Mouse (Mus musculus): ENCODE data around the gene Svop. TPM values are rescaled to one million over a fixed set of nuclear protein-coding genes. Genes with fewer than 3 reads are reported as not detected.

The Svop gene
- total and polyA plus RNA-seq, 3 experiments = 0.31 to 0.51 (median 0.38) TPM

DNA sequence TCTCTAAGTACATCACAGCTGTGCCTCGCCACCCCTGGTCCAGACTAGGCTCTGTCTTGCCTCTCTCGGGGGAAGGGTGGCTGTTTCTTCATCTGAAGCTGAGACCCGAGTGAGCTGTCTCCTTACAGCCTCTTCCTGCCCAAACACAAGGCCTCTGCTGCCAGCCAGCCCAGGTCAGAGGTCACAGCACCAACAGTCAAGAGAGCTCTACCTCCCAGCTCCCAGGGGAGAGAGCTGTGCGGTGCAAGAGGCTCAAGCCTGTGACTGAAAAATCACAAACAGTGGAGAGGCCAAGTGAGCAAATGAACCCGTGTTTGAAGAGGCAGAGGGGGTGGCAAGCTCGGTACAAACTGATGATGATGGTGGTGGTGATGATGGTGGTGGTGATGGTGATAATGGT is 24.8 kb downstream of the Svop start:
- peak; percentile 68 for DNase-seq (ENCODE audit: extremely low read depth)
- TF ChIP-seq ELF1 (IDR thresholded peaks at IDR 0.05; ENCODE audit: low read depth, low read length) = peak; percentile 21; the same call in 1 of the 2 replicates
- no peak for TF ChIP-seq MAX (IDR thresholded peaks at IDR 0.05; ENCODE audit: low read length)
- peak; percentile 35 for TF ChIP-seq CHD2 (IDR thresholded peaks at IDR 0.05; ENCODE audit: low read length)
- TF ChIP-seq CHD1 (IDR thresholded peaks at IDR 0.05; ENCODE audit: low read depth, low read length) = no peak
- no peak for TF ChIP-seq POLR2AphosphoS2 (IDR thresholded peaks at IDR 0.05; ENCODE audit: low read depth, low read length)
- 0 out of 2 replicates have a peak, but pooled peaks have one; percentile 19 for TF ChIP-seq MEF2A (IDR thresholded peaks at IDR 0.05; ENCODE audit: borderline replicate concordance, low read depth, low read length)
- in situ Hi-C loops (cut with MboI; ENCODE audit: low pct_ligation_motif_present, low pct_unique_long_range_greater_than_20kb, low sequenced_read_pairs) (no loop called here), dilution Hi-C loops (cut with MboI; ENCODE audit: extremely low pct_ligation_motif_present, extremely low pct_unique_long_range_greater_than_20kb, low sequenced_read_pairs) (no loop called here)
- H3K27ac ChIP-seq (ENCODE audit: insufficient read depth, low read depth) = peak overlapping the region; percentile 36
- peaks cover 3% of the 10 kb centered on the region for H3K9me3 ChIP-seq (replicated peaks; ENCODE audit: low read length)
- H3K79me2 ChIP-seq (replicated peaks; ENCODE audit: control insufficient read depth, extremely low read depth, insufficient read depth, poor library complexity, severe bottlenecking) = no peaks in the 10 kb centered on the region
- H3K36me3 ChIP-seq (replicated peaks in 1 of 2; ENCODE audit: control insufficient read depth in 1 of 2, insufficient read depth in 1 of 2, low read length in 1 of 2) = peaks cover 0 to 7% of the 10 kb centered on the region in 2 experiments
- no peaks in the 10 kb centered on the region for H3K27me3 ChIP-seq (replicated peaks)
- H3K9ac ChIP-seq (ENCODE audit: insufficient read depth, low read depth) = 0 out of 2 replicates have a peak overlapping the region, but pooled peaks have one; percentile 30
- H3K4me3 ChIP-seq (replicated peaks in 1 of 3; ENCODE audit: low read depth in 2 of 3, low read length in 2 of 3, poor library complexity in 1 of 3) = no peak overlapping the region
- peaks cover 33 to 86% of the 10 kb centered on the region in 2 experiments for H3K4me1 ChIP-seq (ENCODE audit: control insufficient read depth in 1 of 2, insufficient read depth in 2 of 2)
- H3K4me2 ChIP-seq (ENCODE audit: insufficient read depth, low read depth, poor library complexity, severe bottlenecking) = peak overlapping the region; percentile 8; the same call in 1 of the 2 replicates

DNA sequence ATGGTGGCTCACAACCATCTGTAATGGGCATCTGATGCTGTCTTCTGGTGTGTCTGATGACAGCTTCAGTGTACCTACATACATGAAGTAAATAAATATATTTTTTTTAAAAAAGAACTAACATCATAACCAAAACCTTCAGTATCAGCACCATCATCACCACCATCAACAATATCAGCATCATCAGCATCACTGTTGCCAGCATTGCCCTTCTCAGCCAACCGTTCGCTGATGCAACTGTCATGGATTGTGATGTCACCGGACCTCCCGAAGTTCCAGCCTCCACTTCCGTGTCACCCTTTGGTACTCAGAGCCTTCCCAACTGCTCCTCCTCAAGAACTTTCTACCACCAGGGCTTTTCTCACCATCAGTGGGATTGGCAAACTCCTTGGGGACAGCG is 26.2 kb downstream of the Svop start, which contains the start of gene Usp30:
Gene Usp30, plus strand, starts transcription at position 301 of the 400 bp plus-strand sequence.
- Histone ChIP-seq H3K9me3 (replicated peaks; ENCODE audit: low read length) (no peaks in the 10 kb centered on the region), H3K4me3 (replicated peaks in 1 of 3; ENCODE audit: low read depth in 2 of 3, low read length in 2 of 3, poor library complexity in 1 of 3) (no peak within 1 kb of the TSS), H3K79me2 (replicated peaks; ENCODE audit: control insufficient read depth, extremely low read depth, insufficient read depth, poor library complexity, severe bottlenecking) (no peaks in the 10 kb centered on the region), H3K9ac (ENCODE audit: insufficient read depth, low read depth) (no peak within 1 kb of the TSS), H3K27me3 (replicated peaks) (no peaks in the 10 kb centered on the region), H3K36me3 (replicated peaks in 1 of 2; ENCODE audit: control insufficient read depth in 1 of 2, insufficient read depth in 1 of 2, low read length in 1 of 2) (peaks cover 0 to 7% of the 10 kb centered on the region in 2 experiments), H3K27ac (ENCODE audit: insufficient read depth, low read depth) (peak within 1 kb of the TSS; percentile 36; the same call in 1 of the 2 replicates), H3K4me1 (ENCODE audit: control insufficient read depth in 1 of 2, insufficient read depth in 2 of 2) (peaks cover 30 to 88% of the 10 kb centered on the region in 2 experiments), H3K4me2 (ENCODE audit: insufficient read depth, low read depth, poor library complexity, severe bottlenecking) (no peak within 1 kb of the TSS)
- in situ Hi-C loops (cut with MboI; ENCODE audit: low pct_ligation_motif_present, low pct_unique_long_range_greater_than_20kb, low sequenced_read_pairs) = no loop called here
- TF ChIP-seq POLR2A (IDR thresholded peaks at IDR 0.05; ENCODE audit: low read depth, low read length) (no peak), MXI1 (IDR thresholded peaks at IDR 0.05; ENCODE audit: low read depth, low read length) (no peak), MEF2A (IDR thresholded peaks at IDR 0.05; ENCODE audit: borderline replicate concordance, low read depth, low read length) (no peak), SIN3A (IDR thresholded peaks at IDR 0.05; ENCODE audit: low read length) (no peak), SMC3 (IDR thresholded peaks at IDR 0.05; ENCODE audit: low read depth, low read length) (no peak), USF2 (conservative IDR thresholded peaks at IDR 0.05; ENCODE audit: low read depth, low read length) (no peak), JUND (conservative IDR thresholded peaks at IDR 0.05; ENCODE audit: low read depth, low read length) (no peak), GABPA (IDR thresholded peaks at IDR 0.05; ENCODE audit: insufficient replicate concordance, low read depth, low read length) (no peak), ELF1 (IDR thresholded peaks at IDR 0.05; ENCODE audit: low read depth, low read length) (no peak), BHLHE40 (IDR thresholded peaks at IDR 0.05; ENCODE audit: low read depth, low read length) (no peak), MYC (IDR thresholded peaks at IDR 0.05; ENCODE audit: low read depth, low read length) (no peak), ZKSCAN1 (IDR thresholded peaks at IDR 0.05; ENCODE audit: borderline replicate concordance, low read depth, low read length) (no peak), CHD1 (IDR thresholded peaks at IDR 0.05; ENCODE audit: low read depth, low read length) (no peak)
- dilution Hi-C loops (cut with MboI; ENCODE audit: extremely low pct_ligation_motif_present, extremely low pct_unique_long_range_greater_than_20kb, low sequenced_read_pairs) = no loop called here
- DNase-seq (ENCODE audit: extremely low read depth) = no peak
